In the genomic region with DNA sequence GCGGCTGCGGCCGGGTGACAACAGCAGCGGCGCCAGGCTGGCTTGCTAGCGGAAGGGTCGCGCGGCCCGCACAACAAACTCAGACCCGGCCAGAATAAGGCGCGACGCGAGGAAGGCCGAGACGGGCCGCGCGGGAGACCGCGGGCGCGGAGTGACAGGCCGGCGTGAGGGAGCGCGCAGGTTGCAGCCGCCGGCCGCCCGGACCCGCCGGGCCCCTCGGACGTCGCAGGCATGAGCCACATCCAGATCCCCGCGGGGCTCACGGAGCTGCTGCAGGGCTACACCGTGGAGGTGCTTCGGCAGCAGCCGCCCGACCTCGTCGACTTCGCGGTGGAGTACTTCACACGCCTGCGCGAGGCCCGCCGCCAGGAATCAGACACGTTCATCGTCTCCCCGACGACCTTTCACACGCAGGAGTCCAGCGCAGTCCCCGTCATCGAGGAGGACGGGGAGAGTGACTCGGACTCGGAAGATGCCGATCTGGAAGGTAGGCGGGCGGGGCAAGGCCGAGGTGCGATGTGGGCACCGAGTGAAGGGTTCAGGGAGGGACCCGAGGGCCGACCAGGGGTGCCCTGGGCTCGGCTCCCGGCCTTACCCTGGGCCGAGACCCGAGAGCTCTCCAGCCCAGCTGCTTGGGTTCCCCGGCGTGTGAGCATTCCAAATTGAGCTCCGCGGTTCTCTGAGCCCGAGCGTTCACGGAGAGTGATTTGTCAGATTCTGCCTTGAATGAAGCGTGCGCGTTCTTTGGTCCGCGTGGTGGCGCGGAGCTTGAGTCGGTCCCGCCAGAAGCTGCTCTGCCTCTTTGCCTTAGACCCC, we compare ENCODE assay signal across 8 mouse cellular contexts. TPM values are rescaled to one million over a fixed set of nuclear protein-coding genes. Genes with fewer than 3 reads are reported as not detected.
DNase-seq lines count a peak whose midpoint lies in the region; ATAC-seq and TF ChIP-seq lines count a peak whose summit lies in the region.

No protein-coding gene starts in this region.

- peaks cover 28% of the 10 kb centered on the region for H3K4me1 ChIP-seq in erythroblast, embryonic 14.5 days (ENCODE audit: control insufficient read depth)
- H3K4me1 ChIP-seq in heart, embryonic 12.5 days (replicated peaks): peaks cover 19% of the 10 kb centered on the region
- H3K4me1 ChIP-seq in kidney, postnatal 0 days (replicated peaks; ENCODE audit: insufficient read depth, low read length): 0 out of 2 replicates have a peak, but pooled peaks cover 7% of the 10 kb centered on the region
- H3K4me1 ChIP-seq in liver, embryonic 13.5 days (replicated peaks): peaks cover 38% of the 10 kb centered on the region
- H3K4me1 ChIP-seq in stomach, embryonic 14.5 days (ENCODE audit: control insufficient read depth, insufficient read depth, low read length): peaks cover 4% of the 10 kb centered on the region; the same call in 1 of the 2 replicates

- TF ChIP-seq POLR2A in brain, embryonic 14.5 days (IDR thresholded peaks at IDR 0.05; ENCODE audit: borderline replicate concordance, extremely low read depth, insufficient read depth, insufficient read length, poor library complexity, severe bottlenecking): no peak

- no peaks in the 10 kb centered on the region for H3K36me3 ChIP-seq in erythroblast, embryonic 14.5 days (ENCODE audit: control insufficient read depth)
- no peaks in the 10 kb centered on the region; the same call in 1 of the 2 replicates for H3K36me3 ChIP-seq in heart, embryonic 12.5 days
- H3K36me3 ChIP-seq in kidney, postnatal 0 days (ENCODE audit: insufficient read depth, low read length): no peaks in the 10 kb centered on the region
- H3K36me3 ChIP-seq in liver, embryonic 13.5 days: no peaks in the 10 kb centered on the region
- H3K36me3 ChIP-seq in stomach, embryonic 14.5 days (ENCODE audit: control insufficient read depth, insufficient read depth, low read length): no peaks in the 10 kb centered on the region

- WGBS in heart, embryonic 12.5 days: under 1% methylated on average over 92 of the region's 92 CpGs
- WGBS in kidney, postnatal 0 days: under 1% methylated on average over 82 of the region's 92 CpGs
- WGBS in liver, embryonic 13.5 days (ENCODE audit: insufficient replicate concordance): under 1% methylated on average over 87 of the region's 92 CpGs
- under 1% methylated on average over 92 of the region's 92 CpGs for WGBS in stomach, embryonic 14.5 days

- TF ChIP-seq CTCF in brain, embryonic 14.5 days (IDR thresholded peaks at IDR 0.05; ENCODE audit: borderline replicate concordance, extremely low read depth, insufficient read depth, insufficient read length): no peak
- TF ChIP-seq CTCF in kidney, postnatal 0 days (IDR thresholded peaks at IDR 0.05; ENCODE audit: low read depth): peak; percentile 30; the same call in 1 of the 2 replicates

- DNase-seq in CD4-positive helper T cell, adult 2 months (ENCODE audit: low read depth, low spot score): peak; percentile 65
- peak; percentile 90 for DNase-seq in brain, embryonic 14.5 days (ENCODE audit: low read depth)
- peak; percentile 82 for DNase-seq in kidney, postnatal 0 days (ENCODE audit: low spot score)
- peak; percentile 28 for DNase-seq in liver, embryonic 13.5 days
- DNase-seq in natural killer cell, adult 2 months (ENCODE audit: low spot score in 2 of 2): peak; percentile 34

- no peaks in the 10 kb centered on the region for H3K9me3 ChIP-seq in erythroblast, embryonic 14.5 days (ENCODE audit: control insufficient read depth, low read length)
- H3K9me3 ChIP-seq in heart, embryonic 12.5 days (replicated peaks): no peaks in the 10 kb centered on the region
- H3K9me3 ChIP-seq in kidney, postnatal 0 days (replicated peaks; ENCODE audit: low read length): no peaks in the 10 kb centered on the region
- no peaks in the 10 kb centered on the region for H3K9me3 ChIP-seq in liver, embryonic 13.5 days (replicated peaks)
- H3K9me3 ChIP-seq in stomach, embryonic 14.5 days (ENCODE audit: control insufficient read depth, low read depth, low read length): no peaks in the 10 kb centered on the region

- ATAC-seq in heart, embryonic 12.5 days (ENCODE audit: insufficient number of reproducible peaks, low FRiP score): peak; percentile 60
- ATAC-seq in kidney, postnatal 0 days (replicated peaks; ENCODE audit: low FRiP score, low read depth): peak; percentile 68
- ATAC-seq in liver, embryonic 13.5 days (ENCODE audit: low read depth): peak; percentile 47
- peak; percentile 61 for ATAC-seq in stomach, embryonic 14.5 days (ENCODE audit: insufficient number of reproducible peaks, insufficient read depth, low FRiP score, low read depth)

- H3K27ac ChIP-seq in heart, embryonic 12.5 days (ENCODE audit: poor library complexity, severe bottlenecking): peak overlapping the region; percentile 52
- H3K27ac ChIP-seq in kidney, postnatal 0 days: peak overlapping the region; percentile 70
- no peak overlapping the region for H3K27ac ChIP-seq in liver, embryonic 13.5 days
- H3K27ac ChIP-seq in stomach, embryonic 14.5 days (ENCODE audit: low read length): peak overlapping the region; percentile 44

- H3K27me3 ChIP-seq in erythroblast, embryonic 14.5 days (ENCODE audit: control insufficient read depth): peaks cover 35% of the 10 kb centered on the region
- H3K27me3 ChIP-seq in heart, embryonic 12.5 days (replicated peaks): no peaks in the 10 kb centered on the region
- H3K27me3 ChIP-seq in kidney, postnatal 0 days (ENCODE audit: insufficient read depth, low read length): no peaks in the 10 kb centered on the region
- H3K27me3 ChIP-seq in liver, embryonic 13.5 days: peaks cover 40% of the 10 kb centered on the region
- no peaks in the 10 kb centered on the region for H3K27me3 ChIP-seq in stomach, embryonic 14.5 days (ENCODE audit: control insufficient read depth, insufficient read depth, low read length)

- peak overlapping the region; percentile 96 for H3K4me2 ChIP-seq in heart, embryonic 12.5 days
- H3K4me2 ChIP-seq in kidney, postnatal 0 days (ENCODE audit: low read length): peak overlapping the region; percentile 97
- peak overlapping the region; percentile 96 for H3K4me2 ChIP-seq in liver, embryonic 13.5 days
- H3K4me2 ChIP-seq in stomach, embryonic 14.5 days (replicated peaks; ENCODE audit: low read depth, low read length): peak overlapping the region; percentile 96

- H3K4me3 ChIP-seq in erythroblast, embryonic 14.5 days (replicated peaks): peak overlapping the region; percentile 81
- H3K4me3 ChIP-seq in heart, embryonic 12.5 days: peak overlapping the region; percentile 76
- peak overlapping the region; percentile 75 for H3K4me3 ChIP-seq in kidney, postnatal 0 days (replicated peaks; ENCODE audit: low read depth, low read length)
- peak overlapping the region; percentile 72 for H3K4me3 ChIP-seq in liver, embryonic 13.5 days (replicated peaks)
- H3K4me3 ChIP-seq in stomach, embryonic 14.5 days (ENCODE audit: low read depth, low read length): peak overlapping the region; percentile 84

- H3K9ac ChIP-seq in heart, embryonic 12.5 days: peak overlapping the region; percentile 82
- H3K9ac ChIP-seq in kidney, postnatal 0 days (ENCODE audit: low read depth, low read length): peak overlapping the region; percentile 89
- H3K9ac ChIP-seq in liver, embryonic 13.5 days: peak overlapping the region; percentile 78
- peak overlapping the region; percentile 80 for H3K9ac ChIP-seq in stomach, embryonic 14.5 days (replicated peaks; ENCODE audit: low read depth, low read length)

RNA-seq across cellular contexts. Expression of a gene that starts 3.3 kb away (rescaled TPM):
- 33.8 and 52.8 TPM in 2 replicates for polyA plus RNA-seq in brain, embryonic 14.5 days (2012; rRNA removed)
- 0.15 and 0.21 TPM in 2 replicates for polyA plus RNA-seq in erythroblast, embryonic 14.5 days (2012)
- 41.8 and 44.0 TPM in 2 replicates for polyA plus RNA-seq in heart, embryonic 12.5 days (2016; fragmentation: Nextera tagmentation; extraction: Ambion mirVana)
- polyA plus RNA-seq in kidney, postnatal 0 days (2015; fragmentation: Nextera tagmentation; extraction: Ambion mirVana): 18.0 and 18.6 TPM in 2 replicates
- 9.5 and 10.6 TPM in 2 replicates for polyA plus RNA-seq in liver, embryonic 13.5 days (2015; fragmentation: Nextera tagmentation; extraction: Ambion mirVana)
- polyA plus RNA-seq in stomach, embryonic 14.5 days (2014; fragmentation: Nextera tagmentation; extraction: Ambion mirVana): 30.4 and 33.6 TPM in 2 replicates

RNA-seq across cellular contexts. Expression of a gene that starts 30.5 kb away (rescaled TPM):
- 19.5 and 22.6 TPM in 2 replicates for polyA plus RNA-seq in brain, embryonic 14.5 days (2012; rRNA removed)
- 0.12 and 0.26 TPM in 2 replicates for polyA plus RNA-seq in erythroblast, embryonic 14.5 days (2012)
- 57.1 and 59.3 TPM in 2 replicates for polyA plus RNA-seq in heart, embryonic 12.5 days (2016; fragmentation: Nextera tagmentation; extraction: Ambion mirVana)
- polyA plus RNA-seq in kidney, postnatal 0 days (2015; fragmentation: Nextera tagmentation; extraction: Ambion mirVana): 73.6 and 88.3 TPM in 2 replicates
- polyA plus RNA-seq in liver, embryonic 13.5 days (2015; fragmentation: Nextera tagmentation; extraction: Ambion mirVana): 25.6 and 26.5 TPM in 2 replicates
- polyA plus RNA-seq in stomach, embryonic 14.5 days (2014; fragmentation: Nextera tagmentation; extraction: Ambion mirVana): 21.9 and 25.2 TPM in 2 replicates

RNA-seq across cellular contexts. Expression of a gene that starts 43.2 kb away (rescaled TPM):
- polyA plus RNA-seq in brain, embryonic 14.5 days (2012; rRNA removed): 47.9 and 49.0 TPM in 2 replicates
- 18.7 and 20.5 TPM in 2 replicates for polyA plus RNA-seq in erythroblast, embryonic 14.5 days (2012)
- 49.1 and 49.7 TPM in 2 replicates for polyA plus RNA-seq in heart, embryonic 12.5 days (2016; fragmentation: Nextera tagmentation; extraction: Ambion mirVana)
- polyA plus RNA-seq in kidney, postnatal 0 days (2015; fragmentation: Nextera tagmentation; extraction: Ambion mirVana): 36.6 and 37.9 TPM in 2 replicates
- 28.6 and 35.1 TPM in 2 replicates for polyA plus RNA-seq in liver, embryonic 13.5 days (2015; fragmentation: Nextera tagmentation; extraction: Ambion mirVana)
- 36.2 and 36.8 TPM in 2 replicates for polyA plus RNA-seq in stomach, embryonic 14.5 days (2014; fragmentation: Nextera tagmentation; extraction: Ambion mirVana)

Comparison
In these comparisons a context has a peak if more than half of its experiments do, and no peak if none do; other contexts are left out.
1. DNase-seq: peak in every context shown above with its lines; median percentile 90 in brain, embryonic 14.5 days; 82 in kidney, postnatal 0 days; 65 in CD4-positive helper T cell, adult 2 months; 34 in natural killer cell, adult 2 months; 28 in liver, embryonic 13.5 days.
2. RNA of a gene that starts 30.5 kb away (polyA plus RNA-seq): 73.6 to 88.3 TPM in kidney, postnatal 0 days, 57.1 to 59.3 TPM in heart, embryonic 12.5 days, 25.6 to 26.5 TPM in liver, embryonic 13.5 days, 21.9 to 25.2 TPM in stomach, embryonic 14.5 days and 19.5 to 22.6 TPM in brain, embryonic 14.5 days; 0.12 to 0.26 TPM in erythroblast, embryonic 14.5 days; every median in the first group is over 10 times any median in the second.
3. Peak in every context shown above with its lines, with median percentiles within 50 percentile points of each other: H3K4me3 ChIP-seq, ATAC-seq, H3K4me2 ChIP-seq and H3K9ac ChIP-seq.